Mouse (Mus musculus) bone marrow, adult 2 months (tissue): Measurements from ENCODE around the gene Eif6. TPM values are rescaled to one million over a fixed set of nuclear protein-coding genes. Genes with fewer than 3 reads are reported as not detected.

Experiments
- H3K27ac ChIP-seq: fragments of 200-500 bp; 2 replicates; pipeline ENCODE4 v1.5.1; 2012; ENCODE audit warnings: low read depth, mild to moderate bottlenecking, control low read depth, inconsistent platforms, low read length; ENCODE audit not compliant: control insufficient read depth, poor library complexity, insufficient read depth
- H3K4me1 ChIP-seq: fragments of 200-500 bp; 2 replicates; pipeline ENCODE4 v1.6.1; 2011; ENCODE audit warnings: low read length; ENCODE audit not compliant: control insufficient read depth, insufficient read depth
- H3K4me3 ChIP-seq: fragments of 200-500 bp; replicated peaks from 2 replicates; pipeline ENCODE3; 2011; ENCODE audit warnings: mild to moderate bottlenecking, low read depth, low read length, control low read depth; ENCODE audit not compliant: control insufficient read depth
- CTCF ChIP-seq: fragments of 200-500 bp; IDR thresholded peaks from 2 replicates; pipeline ENCODE4 v1.5.1; 2011; ENCODE audit warnings: low read length, control low read depth; ENCODE audit not compliant: control insufficient read depth, insufficient read depth
- POLR2A ChIP-seq: fragments of 200-500 bp; IDR thresholded peaks from 2 replicates; pipeline ENCODE4 v1.6.1; 2011; ENCODE audit warnings: low read depth, mild to moderate bottlenecking, control low read depth, low read length, borderline replicate concordance; ENCODE audit not compliant: control insufficient read depth
- WGBS: fragments of 180-500 bp; shearing (Covaris S2); methylation state at CpG from one replicate; pipeline ENCODE4 v1.1.7; 2018; 5-methylcytosine and 5-hydroxymethylcytosine counted together
- polyA plus RNA-seq: library from polyadenylated mRNA; stranded (reverse); fragments of >200 nt; gene quantifications from 2 replicates; pipeline ENCODE4 v1.2.4, GENCODE M21; 2011; ENCODE audit warnings: low replicate concordance; ENCODE audit not compliant: missing spikeins, insufficient read depth, insufficient read length

Gene Eif6
- polyA plus RNA-seq, 1 experiment = 146 TPM

DNA sequence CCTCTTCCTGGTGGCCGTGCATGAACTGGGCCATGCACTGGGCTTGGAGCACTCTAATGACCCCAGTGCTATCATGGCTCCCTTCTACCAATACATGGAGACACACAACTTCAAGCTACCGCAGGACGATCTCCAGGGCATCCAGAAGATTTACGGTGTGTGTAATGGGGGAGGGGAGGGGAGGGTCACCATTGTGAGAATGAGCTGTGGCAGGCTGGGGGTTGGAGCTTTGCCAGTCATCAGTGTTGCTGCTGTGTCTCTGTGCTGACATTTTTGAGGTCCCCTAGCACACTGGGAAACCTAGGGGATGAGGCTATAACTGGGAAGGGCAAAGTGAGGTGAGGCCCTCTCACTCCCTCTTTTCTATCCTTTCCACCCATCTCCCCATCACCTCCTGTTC is 19.3 kb downstream of the Eif6 start:
- H3K27ac ChIP-seq = no peak overlapping the region
- 66% methylated on average over 4 of the region's 4 CpGs for WGBS
- no peak overlapping the region for H3K4me3 ChIP-seq
- no peak for TF ChIP-seq CTCF
- no peak for TF ChIP-seq POLR2A
- no peaks in the 10 kb centered on the region for H3K4me1 ChIP-seq

DNA sequence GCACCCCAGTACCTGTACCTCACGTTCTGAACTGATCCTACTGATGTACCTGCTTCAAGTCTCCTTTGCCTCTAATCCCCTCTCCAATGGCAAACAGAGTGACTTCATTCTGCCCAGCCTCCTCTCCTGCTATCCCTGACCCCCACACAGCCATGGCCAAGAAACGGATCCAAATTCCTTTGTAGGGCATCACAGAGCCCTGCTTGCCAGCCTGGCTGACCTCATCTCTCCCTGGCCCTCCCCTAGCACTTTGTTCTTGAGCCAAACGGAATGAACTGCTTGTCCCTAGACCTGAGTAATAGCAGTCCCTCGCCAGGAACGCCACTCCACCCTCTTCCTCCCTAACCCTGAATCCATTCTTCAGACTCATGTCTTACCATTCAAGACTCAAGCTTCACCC is 20.2 kb downstream of the Eif6 start:
- WGBS = 75% methylated on average over 5 of the region's 5 CpGs
- Histone ChIP-seq H3K4me3 (no peak overlapping the region), H3K27ac (no peak overlapping the region), H3K4me1 (no peaks in the 10 kb centered on the region)
- no peak for TF ChIP-seq CTCF
- TF ChIP-seq POLR2A = no peak

DNA sequence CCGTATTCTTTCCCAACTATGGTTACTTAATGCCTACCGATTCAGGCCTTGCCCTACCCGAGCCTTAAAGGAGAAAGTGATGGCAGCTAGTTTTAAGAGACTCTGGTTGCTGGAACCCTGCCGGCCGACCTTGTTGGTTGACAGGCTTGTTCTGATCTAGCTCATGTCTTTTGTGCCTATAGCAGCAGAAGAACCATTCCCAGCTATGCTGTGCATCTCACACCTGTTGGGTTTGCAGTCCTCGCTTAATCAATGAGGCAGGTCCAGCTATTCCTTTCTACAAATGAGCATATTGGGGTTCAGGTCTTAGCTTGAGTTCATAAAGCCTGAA is 20.8 kb downstream of the Eif6 start:
- Histone ChIP-seq H3K4me1 (no peaks in the 10 kb centered on the region), H3K27ac (no peak overlapping the region), H3K4me3 (no peak overlapping the region)
- TF ChIP-seq CTCF (no peak), POLR2A (no peak)
- WGBS = 54% methylated on average over 6 of the region's 6 CpGs

DNA sequence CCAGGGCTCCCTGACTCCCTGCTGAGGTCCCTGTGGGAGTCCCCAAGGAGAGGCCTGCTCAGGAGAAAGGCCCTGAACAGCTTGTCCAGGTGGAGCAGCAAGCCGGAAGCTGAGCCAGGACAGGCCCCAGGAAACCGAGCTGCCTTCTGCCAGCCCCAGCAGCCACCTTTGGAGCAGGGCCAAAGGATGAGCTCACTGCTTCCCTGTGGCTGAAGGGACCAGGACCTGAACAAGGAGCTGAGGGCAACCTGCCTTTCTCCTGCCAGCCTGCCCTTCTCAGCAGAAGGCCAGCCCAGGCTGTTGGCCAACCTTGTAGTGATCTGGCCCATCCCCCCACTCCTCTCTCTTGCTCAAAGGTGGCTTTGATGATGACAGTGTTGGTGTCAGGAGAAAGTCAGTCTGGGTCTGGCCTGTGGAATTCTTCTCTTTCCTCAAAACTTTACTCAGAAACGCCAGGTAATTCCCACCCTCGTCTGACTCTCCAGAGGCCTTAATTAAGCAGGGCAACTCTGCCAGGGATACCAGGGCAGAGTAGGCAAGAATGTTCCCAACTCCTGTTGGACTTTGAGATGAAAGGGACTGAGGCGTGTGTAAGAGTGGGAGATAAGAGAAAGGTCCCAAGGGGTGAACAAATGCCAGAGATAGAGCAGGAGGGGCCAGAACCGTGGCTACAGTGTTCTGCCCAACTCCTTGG is 21.3 kb downstream of the Eif6 start:
- no peak overlapping the region for H3K4me3 ChIP-seq
- no peak overlapping the region for H3K27ac ChIP-seq
- H3K4me1 ChIP-seq = no peaks in the 10 kb centered on the region
- 57% methylated on average over 6 of the region's 6 CpGs for WGBS
- no peak for TF ChIP-seq CTCF
- TF ChIP-seq POLR2A = no peak

DNA sequence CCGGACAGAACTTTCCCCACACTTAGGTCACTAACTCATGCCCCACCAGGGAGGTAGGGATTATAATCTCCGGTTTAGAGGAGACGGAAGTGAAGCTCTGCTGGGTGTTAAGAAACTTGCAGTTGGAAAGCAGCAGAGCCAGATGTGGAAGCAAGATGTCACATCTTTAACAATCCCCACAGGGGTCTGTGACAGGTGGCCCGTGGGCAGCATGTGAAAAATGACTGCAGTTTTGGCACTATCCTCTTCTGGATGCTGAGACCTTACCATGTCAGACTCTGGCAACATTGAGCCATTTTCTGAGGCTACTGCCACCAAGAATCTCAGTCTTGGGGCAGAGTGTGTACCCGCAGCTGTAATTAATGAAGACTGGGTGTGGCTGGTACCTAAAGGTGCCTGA is 22.7 kb downstream of the Eif6 start:
- H3K4me3 ChIP-seq = no peak overlapping the region
- WGBS = 62% methylated on average over 5 of the region's 5 CpGs
- TF ChIP-seq POLR2A (no peak), CTCF (no peak)
- H3K27ac ChIP-seq = no peak overlapping the region
- H3K4me1 ChIP-seq = no peaks in the 10 kb centered on the region

DNA sequence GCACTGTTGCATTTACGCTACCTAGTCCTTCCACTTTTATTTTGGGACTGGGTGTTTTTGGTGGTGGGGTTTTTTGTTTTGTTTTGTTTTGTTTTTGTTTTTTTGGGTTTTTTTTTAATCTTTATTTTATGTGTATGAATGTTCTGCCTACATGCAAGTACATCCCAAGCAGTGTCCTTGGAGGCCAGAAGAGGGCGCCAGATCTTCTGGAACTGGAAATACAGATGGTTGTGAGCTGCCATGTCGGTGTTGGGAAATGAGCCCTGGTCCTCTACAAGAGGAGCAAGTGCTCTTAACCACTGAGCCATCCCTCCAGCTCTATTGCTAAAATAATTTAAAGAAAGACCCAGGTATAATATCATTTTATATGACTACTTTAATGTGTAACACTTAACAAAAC is 24.0 kb downstream of the Eif6 start:
- 51% methylated on average over 3 of the region's 3 CpGs for WGBS
- no peak for TF ChIP-seq POLR2A
- TF ChIP-seq CTCF = peak; percentile 49
- no peaks in the 10 kb centered on the region; the same call in 1 of the 2 replicates for H3K4me1 ChIP-seq

DNA sequence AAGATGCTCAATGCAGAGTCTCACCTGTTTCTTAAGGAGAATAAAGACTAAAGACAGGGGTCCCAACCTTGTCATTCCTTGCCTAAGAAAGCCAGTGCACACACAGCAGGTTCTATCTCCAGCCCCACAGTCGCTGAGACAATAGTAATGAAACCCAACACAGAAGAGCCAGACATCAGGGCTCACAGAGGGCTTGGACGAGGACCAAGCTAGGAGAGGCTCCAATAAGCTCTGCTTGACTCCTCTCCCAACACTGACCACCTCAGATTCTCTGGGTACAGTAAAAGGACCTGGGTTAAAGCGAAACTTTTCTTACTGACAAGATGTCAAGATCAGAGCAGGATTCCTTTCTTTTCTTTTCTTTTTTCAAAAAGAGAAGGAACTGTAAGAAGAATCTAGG is 28.1 kb downstream of the Eif6 start:
- H3K4me1 ChIP-seq = no peaks in the 10 kb centered on the region; the same call in 1 of the 2 replicates
- no peak for TF ChIP-seq CTCF
- no peak for TF ChIP-seq POLR2A
- no peak overlapping the region for H3K27ac ChIP-seq
- WGBS = 46% methylated on average over 3 of the region's 3 CpGs
- H3K4me3 ChIP-seq = no peak overlapping the region

More for the DNA sequence above, 24.0 kb downstream of the Eif6 start:
- no peak overlapping the region for H3K4me3 ChIP-seq
- no peak overlapping the region for H3K27ac ChIP-seq

DNA sequence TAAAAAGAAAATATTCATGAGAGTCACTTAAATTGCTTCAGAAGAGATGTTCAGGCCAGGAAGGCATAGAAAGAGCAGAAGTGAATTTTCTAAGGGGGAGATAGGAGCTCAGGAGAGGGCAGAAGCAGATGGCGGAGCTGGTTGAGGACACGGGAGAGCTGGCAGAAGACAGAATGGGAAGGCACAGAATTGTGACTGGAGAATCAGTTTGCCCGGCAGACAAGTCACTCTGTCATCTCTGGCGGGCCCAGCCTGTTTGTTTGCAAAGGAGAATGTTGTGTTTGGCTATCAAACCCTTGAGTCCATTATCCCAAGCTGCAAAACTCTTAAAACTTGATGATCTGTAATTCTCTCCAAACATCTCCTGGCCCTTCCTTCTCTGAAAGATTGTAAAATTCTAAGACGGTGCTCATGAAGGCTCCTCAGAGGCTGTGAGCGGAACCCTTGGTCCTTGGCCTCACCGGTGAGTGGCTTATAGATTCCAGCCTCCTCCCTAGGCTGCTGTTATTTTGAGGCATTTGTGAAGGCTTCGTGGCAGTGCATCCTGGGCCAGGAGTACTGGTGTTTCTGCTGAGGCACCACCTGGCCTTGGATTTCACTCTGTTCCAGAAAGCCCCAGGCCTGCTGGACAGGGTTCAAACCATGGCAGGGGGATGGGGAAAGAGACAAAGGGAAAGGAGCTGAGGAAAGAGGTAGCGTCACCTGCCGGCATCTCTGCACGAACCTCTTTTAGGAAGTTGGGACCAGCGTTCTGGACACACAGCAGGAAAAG is 31.9 kb downstream of the Eif6 start:
- no peak overlapping the region for H3K4me3 ChIP-seq
- no peaks in the 10 kb centered on the region; the same call in none of the 2 replicates for H3K4me1 ChIP-seq
- TF ChIP-seq CTCF (no peak), POLR2A (no peak)
- H3K27ac ChIP-seq = no peak overlapping the region
- WGBS = 84% methylated on average over 12 of the region's 12 CpGs
